Mouse (Mus musculus): ENCODE results near the gene Morn1. TPM values are rescaled to one million over a fixed set of nuclear protein-coding genes. Genes with fewer than 3 reads are reported as not detected.
A peak's percentile ranks its signal among the peaks of the same experiment; 100 is the strongest.

Gene Morn1
- total and polyA plus RNA-seq, 3 experiments = 3.8 to 8.7 (median 4.0) TPM

DNA sequence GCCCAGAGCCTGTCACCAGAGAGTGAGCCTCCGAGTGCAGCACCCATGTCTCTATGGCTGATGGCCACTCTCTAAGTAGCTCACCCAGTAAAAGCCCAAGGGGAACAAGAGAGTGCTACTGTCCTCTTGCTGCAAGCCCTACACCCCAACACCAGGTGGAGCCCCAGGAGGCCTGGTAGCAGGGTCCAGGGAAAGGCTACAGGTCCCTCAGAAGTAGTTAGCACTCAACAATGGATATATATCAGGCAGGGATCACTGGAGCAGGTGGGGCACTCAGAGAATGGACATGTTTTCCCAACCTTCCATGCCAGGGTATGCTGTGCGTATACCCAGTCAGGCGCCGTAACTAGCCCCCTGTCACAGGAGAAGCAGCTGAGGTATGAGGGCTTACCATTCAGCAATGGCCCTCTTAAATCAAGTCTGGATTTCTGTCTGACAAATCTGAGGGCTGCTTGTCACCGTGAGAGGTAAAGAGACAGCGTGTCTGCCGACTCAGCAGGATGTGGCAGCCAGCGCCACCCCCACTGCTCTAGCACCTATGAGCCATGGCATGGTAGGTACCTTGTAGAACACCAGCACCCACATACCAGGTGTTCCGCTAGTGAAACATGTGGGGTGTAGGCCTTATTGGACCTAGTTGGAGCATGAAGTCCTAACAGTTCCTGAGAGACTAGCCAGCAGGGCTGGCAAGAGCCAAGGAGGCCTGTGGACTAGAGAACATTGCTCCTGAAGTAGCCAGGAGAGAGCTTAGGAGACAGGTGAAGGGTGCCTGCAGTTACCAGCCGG is 42.9 kb downstream of the Morn1 start:
- H3K79me2 ChIP-seq (replicated peaks; ENCODE audit: control insufficient read depth, extremely low read depth, insufficient read depth, poor library complexity, severe bottlenecking) = no peaks in the 10 kb centered on the region
- peaks cover 19 to 22% of the 10 kb centered on the region in 2 experiments for H3K4me1 ChIP-seq (ENCODE audit: control insufficient read depth in 1 of 2, insufficient read depth in 2 of 2)
- no peak overlapping the region for H3K9ac ChIP-seq (ENCODE audit: insufficient read depth, low read depth)
- in situ Hi-C loops (cut with MboI; ENCODE audit: low pct_ligation_motif_present, low pct_unique_long_range_greater_than_20kb, low sequenced_read_pairs) (no loop called here), dilution Hi-C loops (cut with MboI; ENCODE audit: extremely low pct_ligation_motif_present, extremely low pct_unique_long_range_greater_than_20kb, low sequenced_read_pairs) (no loop called here)
- H3K36me3 ChIP-seq (replicated peaks in 1 of 2; ENCODE audit: control insufficient read depth in 1 of 2, insufficient read depth in 1 of 2, low read length in 1 of 2) = peaks cover 0 to 59% of the 10 kb centered on the region in 2 experiments
- H3K4me3 ChIP-seq (replicated peaks in 1 of 3; ENCODE audit: low read depth in 2 of 3, low read length in 2 of 3, poor library complexity in 1 of 3) = no peak overlapping the region
- no peak overlapping the region for H3K27ac ChIP-seq (ENCODE audit: insufficient read depth, low read depth)
- H3K27me3 ChIP-seq (replicated peaks) = no peaks in the 10 kb centered on the region
- no peaks in the 10 kb centered on the region for H3K9me3 ChIP-seq (replicated peaks; ENCODE audit: low read length)
- DNase-seq (ENCODE audit: extremely low read depth) = peak; percentile 25
- no peak overlapping the region for H3K4me2 ChIP-seq (ENCODE audit: insufficient read depth, low read depth, poor library complexity, severe bottlenecking)
- TF ChIP-seq SMC3 (IDR thresholded peaks at IDR 0.05; ENCODE audit: low read depth, low read length) = peak; percentile 79
- TF ChIP-seq RAD21 (IDR thresholded peaks at IDR 0.05; ENCODE audit: low read depth, low read length) = peak; percentile 59
- peak in 1 of 2 experiments; percentile 64; a peak in 2 of 4 replicates for TF ChIP-seq CTCF (conservative IDR thresholded peaks at IDR 0.05 in 1 of 2, IDR thresholded peaks at IDR 0.05 in 1 of 2; ENCODE audit: low read depth in 2 of 2, low read length in 2 of 2)
- TF ChIP-seq PAX5 (IDR thresholded peaks at IDR 0.05; ENCODE audit: low read length) = no peak
- TF ChIP-seq MAFK (IDR thresholded peaks at IDR 0.05; ENCODE audit: insufficient replicate concordance, low read length) = peak; percentile 55; the same call in 1 of the 2 replicates
- no peak for TF ChIP-seq ZC3H11A (IDR thresholded peaks at IDR 0.05; ENCODE audit: low read depth, low read length)

- in situ Hi-C loops (cut with MboI; ENCODE audit: low pct_ligation_motif_present, low pct_unique_long_range_greater_than_20kb, low sequenced_read_pairs) = no loop called here
Observed at GRCm38 (mm10) chr4:155129996-155130395, 43.6 kb downstream of the Morn1 start.

More at GRCm38 (mm10) chr4:155129996-155130395, 43.6 kb downstream of the Morn1 start:
- no peak overlapping the region for H3K4me3 ChIP-seq (replicated peaks in 1 of 3; ENCODE audit: low read depth in 2 of 3, low read length in 2 of 3, poor library complexity in 1 of 3)
- no peak for DNase-seq (ENCODE audit: extremely low read depth)
- H3K27ac ChIP-seq (ENCODE audit: insufficient read depth, low read depth) = no peak overlapping the region
- peaks cover 19 to 22% of the 10 kb centered on the region in 2 experiments for H3K4me1 ChIP-seq (ENCODE audit: control insufficient read depth in 1 of 2, insufficient read depth in 2 of 2)
- no peak overlapping the region for H3K4me2 ChIP-seq (ENCODE audit: insufficient read depth, low read depth, poor library complexity, severe bottlenecking)
- dilution Hi-C loops (cut with MboI; ENCODE audit: extremely low pct_ligation_motif_present, extremely low pct_unique_long_range_greater_than_20kb, low sequenced_read_pairs) = no loop called here
- no peaks in the 10 kb centered on the region for H3K9me3 ChIP-seq (replicated peaks; ENCODE audit: low read length)
- TF ChIP-seq MAZ (IDR thresholded peaks at IDR 0.05; ENCODE audit: low read depth, low read length) (no peak), POLR2A (IDR thresholded peaks at IDR 0.05; ENCODE audit: low read depth, low read length) (no peak), KAT2A (IDR thresholded peaks at IDR 0.05; ENCODE audit: insufficient replicate concordance, low read length) (no peak), MAFK (IDR thresholded peaks at IDR 0.05; ENCODE audit: insufficient replicate concordance, low read length) (no peak), MEF2A (IDR thresholded peaks at IDR 0.05; ENCODE audit: borderline replicate concordance, low read depth, low read length) (no peak), SMC3 (IDR thresholded peaks at IDR 0.05; ENCODE audit: low read depth, low read length) (no peak), ETS1 (conservative IDR thresholded peaks at IDR 0.05; ENCODE audit: low read depth, low read length) (no peak), JUND (conservative IDR thresholded peaks at IDR 0.05; ENCODE audit: low read depth, low read length) (no peak), EP300 (IDR thresholded peaks at IDR 0.05; ENCODE audit: low read length) (no peak), ELF1 (IDR thresholded peaks at IDR 0.05; ENCODE audit: low read depth, low read length) (no peak), PAX5 (IDR thresholded peaks at IDR 0.05; ENCODE audit: low read length) (no peak), CHD1 (IDR thresholded peaks at IDR 0.05; ENCODE audit: low read depth, low read length) (no peak), MYC (IDR thresholded peaks at IDR 0.05; ENCODE audit: low read depth, low read length) (no peak), IRF4 (IDR thresholded peaks at IDR 0.05; ENCODE audit: low read depth, low read length) (no peak), MXI1 (IDR thresholded peaks at IDR 0.05; ENCODE audit: low read depth, low read length) (no peak), TBP (conservative IDR thresholded peaks at IDR 0.05; ENCODE audit: low read depth, low read length) (no peak), ZC3H11A (IDR thresholded peaks at IDR 0.05; ENCODE audit: low read depth, low read length) (no peak), RCOR1 (conservative IDR thresholded peaks at IDR 0.05; ENCODE audit: low read depth, low read length) (no peak)
- H3K9ac ChIP-seq (ENCODE audit: insufficient read depth, low read depth) = no peak overlapping the region
- H3K36me3 ChIP-seq (replicated peaks in 1 of 2; ENCODE audit: control insufficient read depth in 1 of 2, insufficient read depth in 1 of 2, low read length in 1 of 2) = peaks cover 0 to 63% of the 10 kb centered on the region in 2 experiments
- no peaks in the 10 kb centered on the region for H3K79me2 ChIP-seq (replicated peaks; ENCODE audit: control insufficient read depth, extremely low read depth, insufficient read depth, poor library complexity, severe bottlenecking)
- H3K27me3 ChIP-seq (replicated peaks) = no peaks in the 10 kb centered on the region

Measured in CH12.LX (cell line).